Mouse (Mus musculus) adrenal gland, postnatal 4 days (tissue): Measurements from ENCODE around the gene Phgdh. TPM values are rescaled to one million over a fixed set of nuclear protein-coding genes. Genes with fewer than 3 reads are reported as not detected.

Source experiments
- DNase-seq, 2 experiments: peaks; one replicate each; pipeline ENCODE4 v3.0.0; 2021 to 2022; ENCODE audit warnings: low spot score in 2 of 2, mixed read lengths in 2 of 2
- total RNA-seq, 2 experiments: library from RNA; stranded (reverse); gene quantifications; 2 replicates each; pipeline ENCODE4 v1.2.3; 2021

Gene Phgdh
- total RNA-seq, 2 experiments from 2014 or later = 52.0 to 79.6 TPM

DNA sequence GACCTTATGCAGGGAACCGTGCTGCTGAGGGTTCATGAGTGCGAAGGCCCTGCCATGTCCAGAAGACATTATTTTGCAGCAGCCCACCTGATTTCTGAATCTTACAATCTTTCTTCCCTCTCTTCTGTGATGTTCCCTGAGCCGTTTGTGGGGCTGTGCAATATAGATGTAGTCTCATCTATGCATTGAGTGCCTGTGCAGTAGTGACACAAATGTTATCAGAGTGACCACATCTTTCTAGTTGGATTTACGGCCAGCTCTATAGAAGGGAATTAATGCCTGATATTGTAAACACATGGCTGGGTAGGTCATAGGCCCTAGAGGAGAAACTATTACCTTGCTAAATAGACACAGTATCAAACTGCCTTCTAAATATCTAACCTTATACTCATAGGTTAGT, 39.5 kb downstream of the Phgdh start:
- DNase-seq = no peak

DNA sequence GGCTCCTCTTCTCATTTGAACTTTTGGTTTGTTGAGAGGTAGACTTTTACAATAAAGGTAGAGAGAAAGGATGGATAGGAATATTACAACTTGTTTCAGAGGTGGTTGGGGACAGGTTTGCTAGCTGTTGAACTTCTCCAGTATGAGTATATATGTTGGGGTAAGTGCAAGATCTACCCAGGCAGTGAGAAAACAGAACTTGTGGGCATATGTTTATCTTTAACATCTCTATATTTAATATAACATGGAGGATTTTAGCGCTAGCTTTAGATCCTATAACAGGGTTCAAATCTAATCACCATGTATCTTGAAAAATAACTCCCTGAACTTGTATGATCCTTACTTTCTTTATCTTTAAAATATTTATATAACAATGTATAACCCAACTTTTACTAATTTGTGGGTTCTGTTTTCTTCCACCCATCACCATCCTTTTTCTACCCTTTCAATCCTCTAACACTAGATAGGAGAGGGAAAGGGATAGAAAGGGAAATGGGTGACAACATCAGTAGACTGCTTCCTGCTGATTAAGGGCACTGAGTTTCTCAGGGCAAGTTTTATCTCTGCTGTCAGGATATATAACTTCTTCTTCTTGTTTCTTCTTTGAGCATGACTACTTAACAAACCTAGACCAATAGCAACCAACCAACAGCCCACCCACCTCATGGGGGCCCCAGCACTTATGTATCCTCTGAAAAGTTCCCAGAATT, 40.2 kb downstream of the Phgdh start:
- no peak for DNase-seq

DNA sequence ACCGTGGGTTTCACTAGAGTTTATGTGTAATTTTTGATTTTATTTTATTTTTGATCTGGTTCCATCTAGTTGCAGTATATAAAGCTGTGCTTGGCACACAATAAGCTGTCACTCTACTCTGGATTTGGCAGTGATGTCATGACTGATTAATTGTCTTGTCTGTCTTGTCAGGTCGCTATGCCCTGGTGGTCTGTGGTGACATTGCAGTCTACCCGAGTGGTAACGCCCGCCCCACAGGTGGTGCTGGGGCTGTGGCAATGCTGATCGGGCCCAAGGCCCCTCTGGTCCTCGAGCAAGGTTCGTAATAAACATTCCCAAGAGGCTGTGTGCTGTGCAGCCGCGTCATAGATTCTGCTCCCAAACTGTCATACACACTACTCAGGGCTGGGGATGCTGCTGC, 43.8 kb downstream of the Phgdh start:
- DNase-seq = no peak

DNA sequence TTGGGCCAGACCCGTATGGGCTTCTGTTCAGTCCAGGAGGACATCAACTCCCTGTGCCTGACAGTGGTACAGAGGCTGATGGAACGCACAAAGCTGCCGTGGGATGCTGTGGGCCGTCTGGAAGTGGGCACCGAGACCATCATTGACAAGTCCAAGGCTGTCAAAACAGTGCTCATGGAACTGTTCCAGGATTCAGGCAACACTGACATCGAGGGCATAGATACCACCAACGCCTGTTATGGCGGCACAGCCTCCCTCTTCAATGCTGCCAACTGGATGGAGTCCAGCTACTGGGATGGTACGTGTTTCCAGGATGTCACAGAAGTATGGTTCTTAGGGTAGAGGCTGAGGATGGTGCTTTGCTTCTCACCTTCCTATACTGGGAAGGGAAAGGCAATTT, 48.7 kb downstream of the Phgdh start:
- no peak for DNase-seq

DNA sequence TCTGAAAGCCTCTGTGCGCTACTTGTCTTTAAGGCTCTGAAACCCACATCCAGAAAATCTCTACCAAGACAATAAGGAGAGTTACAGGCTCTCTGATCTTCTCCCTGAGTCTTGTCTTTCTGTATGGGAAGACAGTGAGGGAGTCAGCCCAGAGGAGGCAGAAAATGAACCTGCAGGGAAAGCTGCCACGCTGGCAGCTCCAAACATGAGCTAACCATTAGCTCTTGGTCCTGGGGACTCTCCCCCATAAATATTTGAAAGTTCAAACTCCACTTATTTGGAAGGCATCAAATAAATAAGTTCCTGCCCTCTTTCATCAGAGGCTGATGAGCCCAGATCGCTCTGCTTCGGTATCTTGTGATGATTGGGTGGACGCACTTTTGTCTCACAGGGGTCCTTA, 56.6 kb downstream of the Phgdh start:
- DNase-seq = no peak

DNA sequence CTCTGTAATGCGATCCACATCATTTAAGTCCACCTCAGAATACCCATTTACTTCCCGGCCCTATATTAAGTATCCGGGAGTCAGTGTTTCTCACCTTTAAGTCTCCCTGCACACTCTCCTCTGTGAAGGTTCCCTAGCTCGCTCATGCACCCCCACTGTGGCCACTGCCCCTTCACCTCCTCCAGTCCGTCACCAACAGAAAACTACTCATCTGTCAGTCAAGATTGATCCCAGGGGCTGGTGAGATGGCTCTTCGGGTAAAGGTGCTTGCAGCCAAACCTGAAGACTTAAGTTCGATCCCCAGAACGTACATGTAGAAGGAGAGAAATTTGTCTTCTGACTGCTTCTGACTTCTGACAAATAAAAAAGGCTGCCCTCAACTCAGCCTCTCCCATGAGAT, 57.4 kb downstream of the Phgdh start:
- no peak for DNase-seq

DNA sequence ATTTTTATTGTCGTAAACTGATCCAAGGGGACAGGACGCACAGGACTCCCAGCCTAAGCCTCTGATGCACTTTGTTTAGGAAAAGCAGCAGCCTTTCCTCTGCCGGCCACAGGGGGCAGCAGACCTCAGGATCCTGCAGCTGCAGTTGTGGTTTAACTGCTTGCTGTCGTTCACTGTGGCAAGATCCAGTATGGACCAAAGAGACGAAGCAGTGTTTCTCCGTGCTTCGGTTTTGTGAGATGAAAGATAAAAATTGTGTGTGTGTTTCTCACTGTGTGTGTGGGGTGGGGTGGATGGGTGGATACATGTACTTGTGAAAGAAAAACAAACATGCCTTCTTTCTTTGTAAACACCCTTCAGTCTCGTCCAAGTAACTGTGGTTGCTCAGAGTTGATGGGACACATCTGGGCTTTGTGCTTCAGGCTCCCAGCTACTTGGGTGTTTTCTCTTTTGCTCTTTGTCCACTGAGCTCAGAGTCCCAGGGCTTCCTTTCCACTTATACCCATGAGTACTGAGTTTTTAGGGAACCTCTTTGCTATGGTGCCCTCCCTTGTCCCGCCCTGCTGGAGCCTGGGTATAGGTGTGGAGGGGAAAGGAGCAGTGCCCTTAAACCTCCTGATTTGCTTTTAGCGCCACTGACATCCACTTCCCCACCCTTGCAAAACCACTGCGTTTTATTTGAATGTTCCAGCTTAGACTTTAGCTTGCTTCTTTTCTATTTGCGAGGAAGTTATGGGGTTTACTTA, 58.7 kb downstream of the Phgdh start:
- DNase-seq = no peak

DNA sequence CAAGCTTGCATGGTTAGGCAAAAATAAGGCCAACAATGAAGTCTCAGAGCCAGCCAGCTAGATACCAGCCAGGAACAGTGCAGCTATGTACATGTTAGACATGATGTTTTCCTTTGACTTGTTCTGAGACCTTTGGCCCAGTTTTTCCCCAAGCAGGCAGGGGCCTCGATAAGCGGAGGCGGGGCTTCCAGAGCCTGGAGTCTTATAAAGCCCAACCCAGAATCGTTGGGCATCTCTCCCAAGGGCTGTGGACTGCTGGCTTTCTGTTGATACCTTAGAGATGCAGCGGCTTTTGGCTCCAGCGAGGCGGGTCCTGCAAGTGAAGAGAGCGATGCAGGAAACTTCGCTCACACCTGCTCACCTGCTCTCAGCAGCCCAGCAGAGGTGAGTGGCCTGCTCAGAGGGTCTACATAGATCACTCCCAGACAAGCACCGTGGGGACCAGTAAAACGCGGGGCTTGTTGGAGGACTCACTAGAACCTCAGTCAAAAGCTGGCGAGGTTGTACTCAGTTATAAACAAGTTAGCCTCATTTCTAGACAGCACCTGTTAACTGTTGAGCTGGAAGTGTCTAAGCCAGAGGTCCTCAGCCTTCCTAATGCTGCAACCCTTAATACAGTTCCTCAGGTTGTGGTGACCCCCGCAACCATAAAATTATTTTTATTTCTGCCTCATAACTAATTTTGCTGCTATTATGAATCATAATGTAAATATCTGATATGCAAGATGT, 59.4 kb downstream of the Phgdh start, which contains the start of gene Hmgcs2:
Gene Hmgcs2, plus strand, starts transcription at position 232 of the 729 bp plus-strand sequence.
- DNase-seq = no peak

DNA sequence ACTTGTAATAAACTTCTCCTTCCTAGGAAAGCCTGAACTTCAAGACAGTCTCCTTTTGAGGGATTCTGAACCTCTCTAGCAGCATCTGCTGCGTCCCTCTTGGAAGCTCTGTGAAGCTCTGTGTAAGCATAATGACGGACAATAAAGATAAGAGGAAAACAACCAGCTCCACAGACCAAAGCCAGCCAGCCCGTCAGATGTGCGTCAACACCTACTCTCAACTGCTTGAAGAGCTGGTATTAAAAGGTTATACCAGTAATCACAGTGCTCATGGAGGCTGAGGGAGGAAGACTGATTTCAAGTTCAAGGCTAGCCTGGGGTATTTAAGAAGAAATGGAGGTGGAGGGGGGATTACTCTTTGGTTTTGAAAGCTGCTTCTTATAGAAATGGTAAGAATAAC, 60.1 kb downstream of the Phgdh start:
- no peak for DNase-seq

DNA sequence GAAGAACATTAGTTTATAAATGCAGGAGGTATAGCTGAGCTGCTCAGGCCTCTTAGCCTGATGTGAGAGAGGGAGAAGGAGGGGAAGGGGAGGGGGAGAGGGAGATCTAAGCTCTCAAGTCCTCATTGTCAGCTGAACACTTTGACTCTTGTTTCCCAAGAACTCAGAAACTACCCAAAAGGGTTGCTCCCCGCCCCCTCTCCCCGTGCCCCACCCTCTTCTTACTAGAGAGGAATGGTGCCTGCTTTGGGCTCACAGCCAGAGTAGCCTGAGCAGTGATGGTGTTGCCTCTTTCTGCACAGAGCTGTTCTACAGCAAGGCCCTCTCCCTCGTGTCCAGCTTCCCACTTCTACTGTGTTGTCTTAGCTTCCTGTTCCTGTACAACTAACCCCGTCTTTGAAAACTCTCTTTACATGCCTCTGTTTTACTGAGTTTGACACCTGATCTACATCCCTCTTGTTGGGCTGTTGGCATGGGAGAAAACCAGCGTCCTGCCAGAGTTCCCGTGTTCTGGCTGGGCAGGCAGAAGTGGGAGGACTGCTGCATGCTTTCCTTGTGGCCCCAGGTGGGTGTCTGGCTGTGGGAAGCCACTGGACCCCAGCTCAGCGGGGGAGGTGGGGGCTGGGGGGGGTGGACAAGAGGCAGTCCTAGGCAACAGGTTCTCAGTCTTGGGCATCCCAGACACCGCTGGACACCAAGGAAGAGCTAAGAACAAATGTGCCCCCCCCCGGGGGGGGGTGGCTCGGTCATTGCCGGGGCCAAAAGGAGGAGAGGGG, 66.0 kb downstream of the Phgdh start:
- DNase-seq = no peak

DNA sequence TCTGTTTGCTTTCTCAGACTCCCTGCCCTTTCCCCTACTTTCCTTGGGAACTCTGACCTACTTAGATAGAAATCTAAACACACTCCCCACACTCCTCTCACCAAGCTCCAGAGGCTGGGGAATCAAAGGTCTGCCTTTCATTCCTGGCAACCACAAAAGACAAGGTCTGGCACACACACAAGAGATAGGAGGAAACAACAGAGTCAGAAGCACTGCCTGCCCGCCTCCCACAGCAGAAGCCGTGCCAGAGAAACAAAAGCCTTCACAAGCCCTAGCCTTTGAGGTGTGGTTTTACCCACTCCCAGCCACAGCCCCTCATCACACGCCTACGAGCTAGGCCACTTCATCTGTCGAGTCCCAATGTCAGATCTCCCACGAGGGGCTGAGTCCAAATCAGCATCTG, 72.5 kb downstream of the Phgdh start:
- no peak for DNase-seq

Other genes starting within 250 kb of the Phgdh start
- gene Adam30, start 179.4 kb downstream of the Phgdh start, total RNA-seq = not detected
- not detected for gene Reg4, start 117.8 kb downstream of the Phgdh start, total RNA-seq
- 100 to 1,000 TPM in 1 of 2 experiments, 10 to 100 TPM in 1; 30.6 to 130 TPM for gene Hmgcs2, start 59.6 kb downstream of the Phgdh start, total RNA-seq
- 1 to 10 TPM; 5.6 to 9.4 TPM for gene Zfp697, start 42.5 kb upstream of the Phgdh start, total RNA-seq
- 10 to 100 TPM in 1 of 2 experiments, not detected in 1; 12.2 TPM for gene Gm4450, start 117.1 kb upstream of the Phgdh start, total RNA-seq
- 1 to 10 TPM in 1 of 2 experiments, not detected in 1; 1.1 TPM for gene Hsd3b4, start 170.5 kb upstream of the Phgdh start, total RNA-seq
- gene Gm10681, start 248.8 kb upstream of the Phgdh start, total RNA-seq = 10 to 100 TPM in 1 of 2 experiments, 1 to 10 TPM in 1; 1.9 to 18.9 TPM